Mouse (Mus musculus): ENCODE results near the gene Atp6v0b.

The Atp6v0b gene

GRCm38 (mm10) chr4:117871787-117872186 is 15.3 kb downstream of the Atp6v0b start:
- DNase-seq (ENCODE audit: low spot score in 2 of 2): no peak

DNA sequence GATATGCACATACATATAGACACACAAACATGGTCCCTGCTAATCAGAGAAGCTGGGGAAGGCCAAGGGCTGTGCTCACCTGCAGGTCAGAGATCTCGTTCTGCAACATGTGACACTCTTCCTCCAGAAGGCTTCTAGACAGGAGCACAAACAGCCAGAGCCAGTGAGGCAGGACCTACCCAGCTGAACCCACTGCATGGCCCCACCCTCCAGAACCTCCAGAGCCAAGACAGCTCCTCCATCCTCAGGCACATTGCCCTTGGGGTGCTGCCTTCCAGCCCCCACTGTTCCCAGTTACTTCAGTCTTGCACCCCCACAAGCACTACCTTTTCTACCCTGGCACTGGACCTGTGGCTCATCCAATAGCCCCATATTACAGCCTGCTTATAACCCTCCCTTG is 16.7 kb downstream of the Atp6v0b start:
- DNase-seq (ENCODE audit: low spot score in 2 of 2): no peak

- no peak for DNase-seq (ENCODE audit: low spot score in 2 of 2)
Measured at GRCm38 (mm10) chr4:117869317-117869716, 17.8 kb downstream of the Atp6v0b start.

DNA sequence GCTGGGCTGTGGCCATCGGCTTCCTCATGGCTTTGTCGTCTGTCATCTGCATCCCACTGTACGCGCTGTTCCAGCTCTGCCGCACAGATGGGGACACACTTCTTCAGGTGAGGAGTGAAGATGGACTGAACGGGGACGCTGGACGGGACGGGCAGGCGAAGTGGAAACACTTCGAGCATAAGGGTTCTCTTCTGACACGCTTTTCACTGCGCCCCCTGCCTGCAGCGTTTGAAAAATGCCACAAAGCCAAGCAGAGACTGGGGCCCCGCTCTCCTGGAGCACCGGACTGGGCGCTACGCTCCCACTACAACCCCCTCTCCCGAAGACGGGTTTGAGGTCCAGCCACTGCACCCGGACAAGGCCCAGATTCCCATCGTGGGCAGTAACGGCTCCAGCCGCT is 19.3 kb downstream of the Atp6v0b start:
- DNase-seq (ENCODE audit: low spot score in 2 of 2): peak; percentile 56 to 70

DNA sequence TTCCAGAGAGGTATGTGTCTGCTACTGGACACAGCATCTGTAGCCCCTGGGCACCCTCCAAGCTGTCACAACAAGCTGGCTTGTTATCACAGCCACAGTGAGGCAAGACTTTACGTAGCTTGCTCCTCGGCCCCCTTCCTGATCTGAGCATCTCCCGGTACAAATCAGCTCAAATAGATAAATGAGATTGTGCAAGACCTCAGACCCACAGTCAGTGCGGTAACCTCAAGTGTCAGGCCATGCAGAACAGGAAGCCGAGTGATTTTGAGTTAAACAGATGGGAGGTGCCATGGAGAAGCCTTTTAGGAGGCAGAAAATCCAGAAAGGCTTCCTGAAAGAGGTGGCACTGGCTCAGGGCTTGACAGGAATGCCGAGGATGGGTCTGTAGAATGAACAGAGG is 20.1 kb downstream of the Atp6v0b start:
- no peak for DNase-seq (ENCODE audit: low spot score in 2 of 2)

GRCm38 (mm10) chr4:117866083-117866482 is 21.1 kb downstream of the Atp6v0b start:
- DNase-seq (ENCODE audit: low spot score in 2 of 2): peak in 1 of 2 experiments; percentile 53

GRCm38 (mm10) chr4:117862823-117863222 is 24.3 kb downstream of the Atp6v0b start:
- no peak for DNase-seq (ENCODE audit: low spot score in 2 of 2)

GRCm38 (mm10) chr4:117860570-117860969 is 26.6 kb downstream of the Atp6v0b start:
- DNase-seq (ENCODE audit: low spot score in 2 of 2): no peak

DNA sequence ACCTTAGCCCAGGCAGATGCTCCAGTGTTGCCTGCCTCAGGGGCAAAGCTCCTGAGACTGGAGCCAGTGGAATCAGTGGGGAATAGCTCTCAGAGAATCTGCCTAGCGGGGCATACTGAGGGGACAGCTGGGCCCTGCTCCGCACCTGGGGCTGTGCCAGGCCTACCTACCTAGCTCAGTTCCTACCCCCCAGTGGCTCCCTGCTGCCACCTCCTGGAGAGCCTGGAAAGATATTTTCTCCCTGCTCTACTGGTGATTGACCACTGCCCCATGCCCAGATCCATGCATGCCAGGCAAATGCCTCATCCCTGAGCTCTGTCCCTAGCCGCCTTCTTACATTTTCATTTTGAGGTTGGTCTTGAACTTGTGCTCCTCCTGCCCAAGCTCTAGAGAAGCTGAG is 28.3 kb downstream of the Atp6v0b start:
- DNase-seq (ENCODE audit: low spot score in 2 of 2): peak in 1 of 2 experiments; percentile 66

- peak in 1 of 2 experiments; percentile 47 for DNase-seq (ENCODE audit: low spot score in 2 of 2)
Measured at GRCm38 (mm10) chr4:117855146-117855545, 32.0 kb downstream of the Atp6v0b start.

DNA sequence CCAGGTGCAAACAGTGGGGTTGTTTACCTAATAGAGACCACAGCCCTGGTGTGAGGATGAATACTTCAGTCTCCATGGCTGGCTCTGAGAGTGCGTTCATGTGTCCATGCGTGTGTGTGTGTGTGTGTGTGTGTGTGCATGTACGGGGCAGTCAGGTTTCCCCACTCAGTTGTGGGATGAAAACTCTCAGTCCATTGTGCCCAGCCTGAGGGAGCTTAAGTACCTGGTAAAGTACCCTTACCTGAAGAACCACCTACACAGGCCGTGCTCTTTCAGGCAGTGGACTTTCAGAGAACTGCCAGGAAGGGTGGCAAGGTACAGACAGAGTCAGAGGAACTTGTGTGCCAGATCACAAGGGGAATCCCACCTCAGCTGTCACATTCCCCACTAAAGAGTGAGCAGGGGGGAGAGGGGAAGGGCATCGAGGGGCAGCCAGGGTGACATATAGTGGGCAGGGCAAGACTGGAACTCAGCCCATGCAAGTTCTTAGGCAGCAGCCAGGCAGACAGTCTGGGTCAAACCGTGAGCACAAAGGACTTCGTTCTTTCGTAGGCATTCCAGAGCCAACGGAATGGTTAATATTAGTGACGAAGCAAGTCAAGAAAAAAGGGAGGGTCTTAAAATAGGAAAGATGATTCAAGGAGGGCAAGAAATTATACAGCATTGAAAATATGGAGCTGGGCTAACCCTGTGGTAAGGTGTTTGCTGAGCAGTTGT is 34.8 kb downstream of the Atp6v0b start:
- DNase-seq (ENCODE audit: low spot score in 2 of 2): no peak

DNA sequence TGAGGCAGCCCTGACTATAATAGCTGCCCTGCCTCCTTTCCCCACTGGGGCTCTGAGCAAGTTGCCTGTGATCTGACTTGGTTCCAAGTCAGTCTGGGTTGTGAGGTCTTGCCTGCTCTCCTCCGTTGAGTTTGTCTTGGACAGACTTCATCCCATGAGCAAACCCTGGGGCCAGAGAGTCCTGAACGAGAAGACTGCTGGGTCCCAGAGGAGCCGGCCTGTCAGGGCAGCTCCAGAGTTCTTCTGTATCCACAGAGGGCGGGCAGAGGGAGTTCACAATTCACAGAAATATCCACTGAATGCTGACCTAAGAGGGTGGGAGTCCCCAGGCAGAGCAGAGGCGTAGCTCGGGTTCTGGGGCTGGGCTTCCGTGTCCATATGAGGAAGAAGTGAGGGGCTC is 36.3 kb downstream of the Atp6v0b start:
- no peak for DNase-seq (ENCODE audit: low spot score in 2 of 2)

- no peak for DNase-seq (ENCODE audit: low spot score in 2 of 2)
Measured at GRCm38 (mm10) chr4:117850176-117850575, 37.0 kb downstream of the Atp6v0b start.

GRCm38 (mm10) chr4:117849506-117849905 is 37.6 kb downstream of the Atp6v0b start:
- DNase-seq (ENCODE audit: low spot score in 2 of 2): no peak

DNA sequence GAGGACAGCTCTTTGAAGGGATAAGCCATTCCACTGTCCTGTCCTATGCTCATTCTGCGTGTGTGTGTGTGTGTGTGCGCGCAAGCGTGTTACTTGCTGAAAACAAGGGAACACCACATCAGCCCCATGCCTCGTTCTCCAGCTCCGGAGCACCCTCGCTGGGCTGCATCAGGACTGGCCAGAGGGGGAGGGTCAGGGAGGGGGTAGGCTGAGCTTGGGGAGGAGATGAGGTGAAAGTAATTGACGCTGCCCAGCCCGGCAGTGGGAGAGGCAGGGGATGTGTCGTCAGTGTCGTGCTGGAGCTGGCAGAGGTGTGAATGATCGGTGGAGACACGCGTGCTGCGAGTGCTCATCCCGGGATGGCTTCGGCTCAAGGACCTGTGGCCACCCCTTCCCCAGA is 38.1 kb downstream of the Atp6v0b start:
- DNase-seq (ENCODE audit: low spot score in 2 of 2): no peak

- DNase-seq (ENCODE audit: low spot score in 2 of 2): peak in 1 of 2 experiments; percentile 70
Measured at GRCm38 (mm10) chr4:117847011-117847410, 40.1 kb downstream of the Atp6v0b start.

GRCm38 (mm10) chr4:117846261-117846660 is 40.9 kb downstream of the Atp6v0b start:
- no peak for DNase-seq (ENCODE audit: low spot score in 2 of 2)

- peak in 1 of 2 experiments; percentile 44 for DNase-seq (ENCODE audit: low spot score in 2 of 2)
Measured at GRCm38 (mm10) chr4:117845316-117845715, 41.8 kb downstream of the Atp6v0b start.

GRCm38 (mm10) chr4:117844467-117844866 is 42.7 kb downstream of the Atp6v0b start:
- DNase-seq (ENCODE audit: low spot score in 2 of 2): no peak

GRCm38 (mm10) chr4:117843101-117843500 is 44.0 kb downstream of the Atp6v0b start:
- no peak for DNase-seq (ENCODE audit: low spot score in 2 of 2)

DNA sequence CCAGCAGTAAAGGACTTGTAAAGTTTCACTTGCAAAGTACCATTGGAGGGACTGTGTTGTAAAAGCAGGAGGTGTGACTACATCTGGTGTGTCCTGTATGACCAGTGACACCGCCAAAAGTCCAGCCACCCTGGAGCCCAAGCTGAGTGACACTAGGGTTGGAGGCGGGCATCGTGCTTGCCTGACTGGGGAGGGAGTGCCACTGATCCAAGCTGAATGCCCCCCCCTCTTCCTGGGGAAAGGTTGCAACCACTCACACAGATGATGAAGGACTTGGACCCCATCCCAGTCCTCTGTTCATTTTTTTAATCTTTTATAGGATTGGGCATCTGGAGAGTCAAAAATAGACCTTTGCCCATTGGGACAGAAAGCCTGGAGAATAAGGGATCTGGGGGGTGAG is 45.6 kb downstream of the Atp6v0b start:
- DNase-seq (ENCODE audit: low spot score in 2 of 2): no peak

DNA sequence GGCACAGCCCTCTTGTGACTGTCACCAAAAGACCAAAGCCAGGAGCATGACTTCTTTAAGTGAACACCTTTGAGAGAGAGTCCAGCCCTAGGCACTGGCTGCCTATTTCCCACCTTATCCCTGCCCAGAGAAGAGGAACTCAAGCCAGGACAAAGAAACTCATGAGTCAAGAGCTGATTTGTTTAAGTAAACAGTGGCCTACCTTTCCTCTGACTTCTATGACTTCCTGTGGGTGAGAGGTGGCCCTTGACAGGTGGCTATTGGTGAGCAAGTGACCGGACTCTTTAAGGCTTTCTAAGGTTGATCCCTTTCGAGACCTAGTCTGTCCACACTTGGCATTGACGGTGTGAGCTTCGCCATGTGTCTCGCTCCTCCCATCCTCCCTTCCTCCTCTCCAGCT is 46.3 kb downstream of the Atp6v0b start:
- DNase-seq (ENCODE audit: low spot score in 2 of 2): no peak

- no peak for DNase-seq (ENCODE audit: low spot score in 2 of 2)
Measured at GRCm38 (mm10) chr4:117839366-117839765, 47.8 kb downstream of the Atp6v0b start.

- no peak for DNase-seq (ENCODE audit: low spot score in 2 of 2)
Measured at GRCm38 (mm10) chr4:117837271-117837670, 49.9 kb downstream of the Atp6v0b start.

Measured in cerebellum, postnatal 4 days (tissue).